Mouse (Mus musculus) spleen, postnatal 36 days (tissue): ENCODE measurements around the gene Ctu2.

Source experiments
- DNase-seq, 2 experiments: peaks; one replicate each; pipeline ENCODE4 v3.0.0; 2022; ENCODE audit warnings: low spot score in 2 of 2, mixed read lengths in 1 of 2

The Ctu2 gene

DNA sequence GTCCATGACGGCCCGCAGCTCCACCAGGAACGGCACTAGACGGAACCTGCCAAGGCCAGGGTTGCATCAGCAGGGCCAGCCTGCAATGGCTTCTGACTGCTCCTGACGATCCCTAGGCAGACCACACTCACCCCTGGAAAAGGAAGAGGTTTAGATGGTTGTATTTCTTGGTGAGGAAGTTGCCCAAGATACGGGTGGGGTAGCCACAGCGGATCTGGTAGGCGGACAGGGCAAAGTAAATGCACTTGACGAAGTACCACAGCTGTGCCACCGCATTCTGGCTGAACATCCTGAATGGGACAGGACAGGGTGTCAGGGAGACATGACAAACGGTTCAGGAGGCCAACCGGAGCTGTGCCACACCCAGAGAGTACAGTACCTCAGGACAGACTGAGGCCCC, 8.9 kb downstream of the Ctu2 start:
- DNase-seq = no peak

DNA sequence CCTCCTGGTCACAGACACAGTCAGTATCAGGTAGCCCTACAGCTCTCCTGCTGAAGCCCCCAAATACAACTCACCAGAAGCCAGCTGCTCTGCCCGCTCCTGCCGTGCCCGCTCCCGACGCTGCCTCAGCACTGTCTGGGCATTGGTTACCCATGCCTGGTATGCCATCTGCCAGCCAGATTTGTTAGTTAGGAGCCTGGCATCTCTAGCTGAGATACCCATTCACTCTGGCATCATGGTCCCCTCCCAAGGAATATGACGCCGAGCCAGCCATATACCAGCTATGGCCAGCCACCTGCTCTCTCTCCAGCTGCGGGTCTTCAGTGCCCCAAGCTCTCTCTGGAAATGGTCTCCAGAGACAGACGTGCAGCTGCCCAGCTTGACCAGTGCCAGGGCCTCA, 12.4 kb downstream of the Ctu2 start:
- DNase-seq = no peak

DNA sequence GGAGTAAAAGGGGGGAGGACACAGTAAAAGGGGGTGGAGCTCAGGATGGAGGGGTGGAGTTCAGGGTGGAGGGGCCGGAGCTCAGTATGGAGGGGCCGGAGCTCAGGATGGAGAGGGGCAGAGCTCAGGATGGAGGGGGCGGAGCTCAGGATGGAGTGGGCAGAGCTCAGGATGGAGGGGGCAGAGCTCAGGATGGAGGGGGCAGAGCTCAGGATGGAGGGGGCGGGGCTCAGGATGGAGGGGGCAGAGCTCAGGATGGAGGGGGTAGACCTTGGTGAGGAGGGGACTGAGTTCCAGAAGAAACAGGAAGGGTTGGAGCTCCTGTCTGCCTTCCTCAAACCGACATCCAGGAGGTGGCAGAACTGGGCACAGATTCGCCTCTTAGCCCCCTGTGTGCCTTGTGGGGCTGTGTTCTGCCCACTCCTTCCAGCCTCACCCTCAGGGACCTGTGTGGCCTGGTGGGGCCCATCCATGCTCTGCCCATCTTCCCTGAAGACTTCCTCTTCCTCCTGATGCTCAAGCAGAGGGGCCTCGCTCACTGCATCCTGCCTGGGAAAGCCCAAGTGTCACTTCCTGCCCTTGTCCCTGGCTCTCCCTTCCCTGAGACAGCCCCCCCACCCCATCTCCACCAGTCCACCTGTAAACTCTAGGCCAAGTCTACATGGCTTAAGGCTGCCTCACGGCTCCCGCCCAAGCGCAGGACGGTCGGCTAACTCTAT, 21.2 kb downstream of the Ctu2 start:
- DNase-seq = no peak

DNA sequence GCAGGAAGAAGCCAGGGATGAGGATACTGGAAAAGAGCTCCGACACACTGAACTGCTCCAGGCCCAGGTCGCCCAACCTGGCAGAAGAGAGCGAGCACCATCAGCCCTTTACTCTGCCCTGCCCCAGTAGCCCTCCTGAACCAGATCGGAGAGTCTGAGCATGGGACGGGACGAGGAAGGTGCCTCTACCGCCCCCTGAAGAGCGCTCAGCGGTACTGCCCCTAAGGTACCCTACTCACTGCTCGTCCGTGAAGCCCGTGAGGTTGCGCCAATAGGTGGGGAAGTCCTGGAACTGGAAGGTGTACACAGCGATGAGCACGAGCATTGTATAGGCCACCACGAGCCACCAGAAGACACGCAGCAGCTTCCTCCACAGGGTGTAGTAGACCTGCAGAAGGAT, 22.0 kb downstream of the Ctu2 start:
- DNase-seq = no peak

DNA sequence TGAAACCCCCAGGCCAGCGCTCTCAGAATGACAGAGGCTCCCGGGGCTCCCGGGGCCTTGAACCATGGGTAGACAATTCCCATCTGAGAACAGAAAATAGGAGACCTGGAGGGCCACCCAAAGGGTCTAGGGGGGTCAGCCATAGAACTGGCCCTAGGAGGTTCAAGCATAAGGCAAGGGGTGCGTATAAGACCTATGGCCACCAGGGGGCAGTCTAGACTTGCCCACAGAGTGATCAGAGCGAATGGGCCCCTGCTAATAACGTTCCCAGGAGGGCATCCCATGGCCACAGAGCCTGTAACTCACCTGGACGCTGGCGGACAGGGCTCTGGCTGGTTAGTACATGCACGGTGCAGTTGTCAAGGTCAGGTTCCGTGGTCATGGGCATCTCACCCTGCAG, 24.9 kb downstream of the Ctu2 start:
- peak; percentile 69 to 75 for DNase-seq

DNA sequence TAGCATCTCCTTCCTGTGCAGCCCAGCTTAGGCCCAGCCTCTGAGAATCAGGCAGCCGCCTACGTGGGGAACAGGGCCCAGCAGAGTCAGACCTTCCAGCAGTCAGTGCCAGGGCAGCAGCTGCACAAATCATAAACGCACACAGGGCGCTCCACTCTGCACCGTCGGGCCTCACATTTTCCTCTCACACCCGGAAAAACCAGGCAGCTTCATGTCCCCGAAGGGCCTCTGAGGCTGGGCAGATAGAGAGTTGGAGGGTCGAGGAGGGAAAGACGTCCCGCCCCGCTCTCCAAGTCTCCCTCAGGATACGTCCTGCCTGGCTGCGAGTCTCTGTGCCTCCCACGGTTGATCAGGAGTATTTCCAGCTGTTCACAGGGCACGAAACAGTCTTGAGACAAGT, 35.6 kb downstream of the Ctu2 start:
- no peak for DNase-seq

DNA sequence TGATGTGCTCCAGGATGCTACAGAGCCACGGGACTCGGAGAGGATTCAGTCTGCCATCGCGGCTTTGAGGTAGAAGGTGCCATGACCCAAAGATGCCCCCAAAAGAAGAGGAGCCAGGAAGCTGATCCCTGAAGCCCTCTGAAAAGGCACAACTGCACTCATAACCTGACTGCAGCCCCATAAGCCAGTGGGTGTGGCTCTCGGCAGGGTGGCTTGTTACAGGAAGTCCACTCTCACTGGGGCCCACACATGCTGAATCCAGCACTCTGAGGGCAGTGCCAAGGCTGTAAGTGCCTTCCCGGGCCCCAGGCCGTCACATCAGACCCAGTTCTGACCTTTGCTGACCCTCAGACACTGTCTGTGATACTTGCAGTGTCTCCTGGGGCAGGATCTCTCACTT, 36.4 kb downstream of the Ctu2 start:
- DNase-seq = no peak

DNA sequence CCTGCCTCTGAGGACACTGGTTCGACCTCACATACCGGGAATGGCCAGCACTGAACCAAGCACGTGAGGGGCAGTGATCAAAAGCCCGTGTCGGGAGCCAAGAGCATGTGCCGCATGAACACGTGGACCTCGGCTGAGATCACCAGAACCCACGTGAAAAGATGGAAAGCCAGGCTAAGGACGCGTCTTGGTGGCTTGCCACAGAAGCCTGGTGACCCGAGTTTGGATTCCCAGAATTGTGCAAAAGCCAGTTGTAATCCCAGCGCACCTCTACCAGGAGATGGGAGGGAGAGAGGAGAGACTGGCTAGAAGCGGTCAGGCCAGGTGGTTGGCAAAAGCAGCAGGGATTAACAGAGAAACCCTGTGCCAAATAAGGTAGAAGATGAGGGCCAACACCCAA, 39.8 kb downstream of the Ctu2 start:
- DNase-seq = no peak

DNA sequence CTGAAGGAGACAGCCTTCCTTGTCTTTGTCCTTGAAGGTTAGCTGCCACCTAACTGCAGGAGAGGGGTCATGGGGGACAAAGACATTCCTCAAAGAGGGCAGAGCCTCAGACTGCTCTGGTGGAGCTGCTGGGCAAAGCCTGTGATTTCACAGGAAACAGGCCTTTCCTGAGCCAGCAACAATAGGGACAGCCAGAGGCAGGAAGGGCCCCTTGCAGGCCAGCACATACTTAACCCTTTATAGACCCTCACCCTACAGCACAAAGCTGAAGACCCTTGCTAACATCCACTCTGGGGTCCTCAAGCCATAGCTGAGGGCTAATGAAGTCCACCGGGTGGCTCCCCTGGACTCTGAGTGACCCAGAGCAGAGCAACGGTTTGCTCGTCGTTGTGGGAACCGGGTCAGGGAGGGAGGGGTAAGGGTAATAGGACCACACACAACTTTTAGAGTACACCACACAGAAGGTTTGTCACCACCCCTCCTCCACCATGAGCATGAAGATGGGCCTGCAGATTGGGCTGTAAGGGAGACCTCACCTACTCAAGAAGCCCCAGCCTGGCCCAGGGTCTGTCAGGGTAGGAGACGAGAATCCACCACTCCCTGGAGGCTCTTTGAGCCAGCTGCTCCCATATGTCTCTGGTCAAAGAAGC, 41.7 kb downstream of the Ctu2 start:
- no peak for DNase-seq

DNA sequence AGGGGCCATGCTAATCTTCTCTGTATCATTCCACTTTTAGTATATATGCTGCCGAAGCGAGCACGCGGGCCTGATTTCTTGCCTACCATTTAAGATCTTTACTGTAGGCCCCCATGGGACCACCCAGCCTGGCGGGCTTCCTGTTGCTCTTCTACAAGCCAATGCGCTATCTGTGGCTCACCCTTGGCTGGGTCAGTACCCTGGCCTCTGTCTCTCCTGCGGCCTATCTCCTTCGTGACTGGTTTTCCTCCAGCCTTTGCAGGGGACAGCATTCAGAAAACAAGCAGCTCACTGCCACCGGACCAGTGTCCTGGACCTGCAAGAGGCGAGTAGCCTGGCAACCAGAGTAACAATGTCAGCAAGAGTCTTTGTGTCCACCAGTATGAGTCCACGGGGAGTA, 44.7 kb downstream of the Ctu2 start:
- DNase-seq = no peak

DNA sequence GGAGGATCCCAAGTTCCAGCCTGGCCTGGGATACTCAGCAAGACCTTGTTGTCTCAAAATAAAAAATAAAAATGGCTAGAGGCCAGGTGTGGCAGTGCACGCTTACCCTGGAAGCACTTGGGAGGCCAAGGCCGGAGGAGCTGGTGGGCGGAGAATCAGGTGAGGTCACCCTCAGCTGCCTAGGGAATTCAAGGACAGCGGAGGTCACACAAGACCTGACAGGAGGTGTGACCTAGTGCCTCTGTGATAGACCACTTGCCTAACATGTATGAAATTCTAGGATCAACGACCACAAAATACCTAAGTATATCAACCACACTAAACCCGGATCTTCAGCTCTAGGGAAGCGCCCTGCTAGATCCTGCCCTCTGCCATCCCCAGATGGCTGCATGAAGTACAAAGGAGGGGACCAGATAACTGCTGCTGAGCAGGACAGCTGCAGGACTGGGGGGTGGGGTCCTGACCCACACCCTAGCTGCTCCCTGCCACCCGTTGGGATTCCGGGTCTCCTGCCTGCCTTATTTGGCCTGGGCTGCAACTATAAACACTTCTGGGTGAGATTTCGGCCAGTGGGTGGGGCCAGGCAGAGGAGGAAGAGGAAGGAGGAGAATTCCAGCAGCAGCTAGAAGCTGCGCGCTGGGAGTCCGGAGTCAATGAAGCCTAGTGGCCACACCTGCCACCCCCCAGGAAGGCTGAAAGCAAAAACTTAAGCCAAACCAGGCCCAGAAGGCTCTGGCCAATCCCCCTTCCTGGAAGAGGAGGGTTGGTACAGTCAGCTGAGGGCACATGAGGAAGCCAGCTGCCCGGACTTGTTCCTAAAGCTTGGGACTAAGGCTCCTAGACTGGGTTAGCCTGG, 47.1 kb downstream of the Ctu2 start:
- no peak for DNase-seq

DNA sequence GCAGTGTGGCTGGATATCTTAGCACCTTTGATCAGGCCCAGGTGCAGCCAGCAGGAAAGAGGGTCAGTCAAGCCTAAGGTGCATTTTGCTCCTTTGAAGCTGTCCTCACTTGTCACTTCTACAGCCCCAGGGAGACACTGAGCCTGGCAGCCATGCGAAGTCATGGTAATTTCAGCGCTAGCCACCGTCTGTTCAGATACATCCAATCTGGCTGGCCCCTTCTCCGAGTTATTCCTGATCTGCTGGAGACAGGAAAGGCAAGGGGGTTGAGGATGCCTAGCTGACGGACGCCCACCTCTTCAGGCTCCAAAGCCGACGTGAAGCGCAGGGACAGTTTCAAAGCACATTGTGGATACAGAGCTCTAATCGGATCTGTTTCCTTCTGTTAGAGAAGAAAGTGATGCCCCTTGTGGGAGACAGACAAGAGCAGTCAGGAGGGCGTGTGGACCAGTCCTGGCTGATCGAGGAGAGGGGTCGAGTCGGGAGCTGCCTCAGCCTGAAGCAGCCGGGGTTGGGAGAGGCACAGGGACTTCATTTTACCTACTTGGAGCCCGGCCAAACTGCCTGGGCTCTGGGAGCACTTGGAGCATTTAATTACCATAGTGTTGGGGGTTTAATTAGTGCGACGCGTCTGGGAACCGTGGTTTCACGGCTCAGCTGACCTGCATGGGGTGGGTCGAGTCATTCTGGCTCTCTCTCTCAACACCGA, 47.9 kb downstream of the Ctu2 start:
- DNase-seq = no peak

DNA sequence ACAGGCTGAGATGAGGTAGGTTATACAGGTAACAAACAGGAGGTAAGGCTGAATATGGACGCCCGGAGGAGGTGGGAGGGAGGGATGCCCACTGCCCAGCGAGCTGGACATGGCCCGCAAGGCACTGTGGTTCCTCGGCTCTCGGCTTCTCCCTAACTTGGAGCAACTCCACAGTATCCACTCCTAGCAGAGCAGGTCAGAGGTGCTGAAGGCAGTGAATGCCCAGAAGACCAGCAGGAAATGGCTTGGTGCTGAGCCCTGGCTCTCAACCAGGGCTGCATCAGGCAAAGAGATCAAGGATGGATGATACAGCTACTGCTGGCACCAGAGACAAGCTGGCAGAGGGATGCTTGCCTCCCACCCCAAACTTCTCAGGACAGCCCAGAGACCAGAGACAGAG, 48.6 kb downstream of the Ctu2 start:
- no peak for DNase-seq

DNA sequence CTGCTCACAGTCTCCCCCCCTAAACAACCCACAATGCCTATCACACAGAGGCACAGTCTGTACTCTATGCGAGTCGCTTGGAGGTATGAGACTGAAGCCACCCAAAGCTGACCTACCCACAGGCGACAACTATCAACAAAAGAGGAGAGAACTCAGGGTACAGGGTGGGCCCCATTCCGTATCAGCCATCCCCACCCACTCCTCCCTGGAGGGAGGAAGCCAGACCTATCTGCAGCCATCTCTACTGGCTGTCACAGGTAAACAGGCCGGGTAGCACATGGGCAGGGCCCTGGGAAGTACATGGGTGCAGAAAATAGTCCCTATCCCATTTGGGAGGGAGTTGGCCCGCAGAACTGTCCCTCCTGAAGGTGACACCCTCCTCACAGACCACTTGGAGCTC, 49.1 kb downstream of the Ctu2 start:
- no peak for DNase-seq

DNA sequence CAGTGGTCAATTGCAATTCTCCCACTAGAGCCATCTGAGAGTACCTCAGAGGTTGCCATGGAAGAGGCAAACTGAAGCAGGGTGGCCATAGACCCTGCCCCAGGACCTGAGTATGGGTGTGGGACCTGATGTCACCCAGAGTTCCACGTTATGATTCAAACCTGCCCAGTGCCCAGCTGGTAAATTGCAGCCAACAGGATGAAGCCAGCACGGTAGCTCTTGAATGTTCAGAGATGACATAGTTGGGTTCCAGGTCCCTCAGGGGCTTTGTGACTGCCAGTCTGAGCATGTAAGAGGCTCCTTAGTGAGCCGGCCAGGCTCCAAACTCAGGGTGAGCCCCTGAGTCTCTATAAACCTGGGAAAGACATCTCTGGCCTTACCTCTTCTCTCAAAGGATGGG, 50.1 kb downstream of the Ctu2 start:
- DNase-seq = no peak

DNA sequence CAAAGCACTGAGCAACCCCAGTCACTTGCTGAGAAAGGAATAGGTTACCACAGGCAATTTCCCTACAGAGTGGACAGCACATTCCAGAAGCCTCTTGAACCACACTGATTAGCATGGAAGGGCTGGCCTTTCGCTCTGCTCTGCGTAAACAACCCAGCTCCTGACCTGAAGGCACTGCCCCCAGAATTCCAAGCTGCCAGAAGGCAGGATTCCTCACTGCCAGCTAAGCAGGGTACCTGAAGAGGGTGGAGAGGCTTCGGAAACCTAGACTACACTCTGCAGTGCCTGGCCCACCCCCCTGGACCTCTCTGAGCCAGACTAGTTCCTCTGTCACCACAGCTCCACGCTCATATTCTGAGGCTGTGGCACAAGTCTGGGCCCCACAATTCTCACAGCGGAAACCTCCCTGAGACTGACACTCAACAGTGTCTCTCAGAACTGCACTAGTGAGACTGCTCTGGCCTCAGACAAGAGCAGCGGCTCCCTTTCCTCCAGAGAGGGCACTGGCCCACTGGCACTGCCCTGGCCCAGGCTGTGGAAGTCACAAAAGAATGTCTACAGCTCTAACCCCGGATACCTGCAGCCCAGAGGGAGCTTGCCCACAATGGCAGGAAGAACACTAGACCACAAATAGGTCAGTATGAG, 50.7 kb downstream of the Ctu2 start:
- no peak for DNase-seq

DNA sequence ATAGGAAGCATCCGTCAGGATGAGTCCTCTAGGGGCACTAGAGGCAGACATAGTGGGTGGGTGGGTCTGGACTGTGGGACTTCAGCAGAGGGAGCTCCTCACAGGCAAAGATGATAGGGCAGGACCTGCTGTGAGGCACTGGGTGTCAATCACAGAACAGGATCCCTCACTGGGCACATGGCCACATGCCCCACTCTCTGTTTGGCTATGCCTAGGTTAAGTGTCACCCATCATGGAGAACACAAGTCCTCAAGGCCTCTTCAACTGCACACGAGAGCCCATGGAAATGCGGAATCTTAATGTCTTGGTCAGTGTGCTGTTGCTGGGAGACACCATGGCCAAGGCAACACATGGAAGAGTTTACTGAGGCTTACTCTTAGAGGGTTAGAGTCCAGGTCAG, 52.0 kb downstream of the Ctu2 start:
- DNase-seq = no peak

DNA sequence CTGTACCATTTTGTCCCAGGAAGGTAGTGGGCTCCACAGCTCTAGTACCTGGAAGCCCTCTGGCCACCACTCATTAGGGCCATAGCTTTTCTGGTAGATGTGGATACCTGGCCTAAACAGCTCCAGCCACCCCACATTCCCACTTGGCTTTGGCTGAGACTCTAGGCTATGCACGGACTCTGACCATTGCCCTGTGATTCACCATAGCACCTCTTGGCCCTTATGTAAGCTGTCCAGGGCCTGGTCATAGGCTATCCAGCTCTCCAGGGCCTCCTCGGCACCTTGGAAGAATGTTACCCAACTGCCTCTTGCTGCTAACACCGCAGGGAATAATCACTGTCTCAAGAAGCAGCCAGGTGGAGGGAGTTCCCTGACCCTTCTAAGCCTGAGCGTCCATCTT, 53.2 kb downstream of the Ctu2 start:
- no peak for DNase-seq

DNA sequence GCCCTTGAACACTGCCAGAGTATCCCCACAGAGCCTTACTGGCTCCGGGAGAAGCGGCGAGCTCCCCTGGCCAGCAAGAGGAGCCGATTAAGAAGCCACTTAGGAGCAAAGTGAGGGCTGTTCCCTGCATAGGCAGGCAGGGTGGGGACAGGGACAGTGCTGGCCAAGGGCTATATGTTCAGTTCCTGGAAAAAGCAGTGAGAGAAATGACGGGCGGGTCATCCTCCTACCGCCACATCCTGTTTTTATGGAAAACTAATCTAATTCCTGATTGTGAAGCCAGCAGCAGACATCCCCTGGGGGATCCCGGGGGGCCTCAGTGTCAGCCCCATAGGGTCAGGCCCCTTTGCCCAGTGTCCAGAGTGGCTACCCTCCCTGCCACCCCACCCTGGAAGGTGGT, 55.4 kb downstream of the Ctu2 start:
- no peak for DNase-seq
